Mouse (Mus musculus) neural tube, embryonic 11.5 days (tissue): ENCODE data around the gene Zfp827. TPM values are rescaled to one million over a fixed set of nuclear protein-coding genes. Genes with fewer than 3 reads are reported as not detected.

Source experiments
- ATAC-seq: fragments of 200-750 bp; cut with Nextera tagmentation; 2 replicates; pipeline ENCODE4 v1.8.0; 2017; ENCODE audit warnings: moderate number of reproducible peaks, mild to moderate bottlenecking, moderate TSS enrichment, moderate library complexity; ENCODE audit not compliant: insufficient read depth, low FRiP score, low TSS enrichment
- DNase-seq: peaks from one replicate; pipeline ENCODE4 v3.0.0-alpha.2; 2015; ENCODE audit warnings: low spot score
- H3K27ac ChIP-seq: fragments of 300-500 bp; sonication (generic); 2 replicates; pipeline ENCODE4 v1.5.1; 2014; ENCODE audit warnings: low read depth, mild to moderate bottlenecking, low read length
- H3K27me3 ChIP-seq: fragments of 300-500 bp; sonication (generic); 2 replicates; pipeline ENCODE4 v1.6.1; 2014; ENCODE audit warnings: mild to moderate bottlenecking, low read length, mixed read lengths; ENCODE audit not compliant: control insufficient read depth, insufficient read depth
- H3K36me3 ChIP-seq: fragments of 300-500 bp; sonication (generic); 2 replicates; pipeline ENCODE4 v1.6.1; 2014; ENCODE audit warnings: mild to moderate bottlenecking, low read length, moderate library complexity, mixed read lengths; ENCODE audit not compliant: control insufficient read depth, insufficient read depth
- H3K4me1 ChIP-seq: fragments of 300-500 bp; sonication (generic); 2 replicates; pipeline ENCODE4 v1.6.1; 2014; ENCODE audit warnings: low read length, mixed read lengths; ENCODE audit not compliant: control insufficient read depth, insufficient read depth
- H3K4me2 ChIP-seq: fragments of 300-500 bp; sonication (generic); 2 replicates; pipeline ENCODE4 v1.6.1; 2014; ENCODE audit warnings: low read depth, mild to moderate bottlenecking, moderate library complexity
- H3K4me3 ChIP-seq: fragments of 300-500 bp; sonication (generic); 2 replicates; pipeline ENCODE4 v1.5.1; 2014; ENCODE audit warnings: low read depth, low read length
- H3K9ac ChIP-seq: fragments of 300-500 bp; sonication (generic); 2 replicates; pipeline ENCODE4 v1.6.1; 2014; ENCODE audit warnings: mild to moderate bottlenecking, low read length
- H3K9me3 ChIP-seq: fragments of 300-500 bp; sonication (generic); 2 replicates; pipeline ENCODE4 v1.6.1; 2016; ENCODE audit warnings: low read length; ENCODE audit not compliant: control insufficient read depth
- WGBS: fragments of 180-500 bp; shearing (Covaris S2); extraction: QIAGEN DNeasy Blood & Tissue Kit; methylation state at CpG from one replicate; pipeline ENCODE4 v1.1.7; 2014; 5-methylcytosine and 5-hydroxymethylcytosine counted together
- polyA plus RNA-seq: library from polyadenylated mRNA; unstranded; fragments of >200 nt; fragmentation: Nextera tagmentation; extraction: Ambion mirVana; gene quantifications from 2 replicates; pipeline ENCODE4 v1.2.1, GENCODE M21; 2014

Zfp827 gene
- polyA plus RNA-seq, 1 experiment from 2014 or later: 12.5 TPM

- H3K36me3 ChIP-seq: peaks cover 3% of the 10 kb centered on the region
- no peak overlapping the region for H3K4me3 ChIP-seq
- WGBS: 85% methylated on average over 11 of the region's 11 CpGs
- ATAC-seq: no peak
- no peak overlapping the region for H3K9ac ChIP-seq
- H3K9me3 ChIP-seq: no peaks in the 10 kb centered on the region
- no peak for DNase-seq
- H3K27ac ChIP-seq: no peak overlapping the region
- no peaks in the 10 kb centered on the region for H3K4me1 ChIP-seq
- no peaks in the 10 kb centered on the region for H3K27me3 ChIP-seq
- no peak overlapping the region for H3K4me2 ChIP-seq
These were observed 122.4 kb downstream of the Zfp827 start for GRCm38 (mm10) chr8:79150544-79151192.

- WGBS: 93% methylated on average over 4 of the region's 4 CpGs
- H3K36me3 ChIP-seq: peaks cover 5% of the 10 kb centered on the region
- ATAC-seq: no peak
- no peak for DNase-seq
- H3K4me2 ChIP-seq: no peak overlapping the region
- H3K27me3 ChIP-seq: no peaks in the 10 kb centered on the region
- H3K27ac ChIP-seq: no peak overlapping the region
- no peaks in the 10 kb centered on the region for H3K9me3 ChIP-seq
- no peak overlapping the region for H3K9ac ChIP-seq
- no peak overlapping the region for H3K4me3 ChIP-seq
- no peaks in the 10 kb centered on the region for H3K4me1 ChIP-seq
These were observed 123.4 kb downstream of the Zfp827 start for GRCm38 (mm10) chr8:79151644-79152043.

GRCm38 (mm10) chr8:79153201-79153600, 125.0 kb downstream of the Zfp827 start:
- no peaks in the 10 kb centered on the region for H3K4me1 ChIP-seq
- no peak overlapping the region for H3K4me2 ChIP-seq
- no peak overlapping the region for H3K27ac ChIP-seq
- H3K4me3 ChIP-seq: no peak overlapping the region
- no peak for DNase-seq
- peaks cover 7% of the 10 kb centered on the region for H3K36me3 ChIP-seq
- 96% methylated on average over 1 of the region's 1 CpGs for WGBS
- no peak for ATAC-seq
- no peaks in the 10 kb centered on the region for H3K27me3 ChIP-seq
- no peaks in the 10 kb centered on the region for H3K9me3 ChIP-seq
- H3K9ac ChIP-seq: no peak overlapping the region

- Histone ChIP-seq H3K9ac (no peak overlapping the region), H3K4me3 (no peak overlapping the region), H3K36me3 (peaks cover 7% of the 10 kb centered on the region), H3K4me2 (no peak overlapping the region), H3K27me3 (no peaks in the 10 kb centered on the region), H3K27ac (no peak overlapping the region), H3K9me3 (no peaks in the 10 kb centered on the region), H3K4me1 (no peaks in the 10 kb centered on the region)
- no peak for DNase-seq
- no peak for ATAC-seq
- WGBS: 95% methylated on average over 4 of the region's 4 CpGs
These were observed 125.4 kb downstream of the Zfp827 start for GRCm38 (mm10) chr8:79153637-79154036.

GRCm38 (mm10) chr8:79155556-79156161, 127.4 kb downstream of the Zfp827 start:
- DNase-seq (no peak), ATAC-seq (no peak)
- Histone ChIP-seq H3K9ac (no peak overlapping the region), H3K27me3 (no peaks in the 10 kb centered on the region), H3K4me2 (no peak overlapping the region), H3K4me1 (no peaks in the 10 kb centered on the region), H3K27ac (no peak overlapping the region), H3K36me3 (peaks cover 7% of the 10 kb centered on the region), H3K4me3 (no peak overlapping the region), H3K9me3 (no peaks in the 10 kb centered on the region)
- 95% methylated on average over 10 of the region's 10 CpGs for WGBS

- ATAC-seq: no peak
- DNase-seq: no peak
- Histone ChIP-seq H3K9ac (no peak overlapping the region), H3K4me1 (no peaks in the 10 kb centered on the region), H3K27me3 (no peaks in the 10 kb centered on the region), H3K36me3 (peaks cover 7% of the 10 kb centered on the region), H3K4me3 (no peak overlapping the region), H3K4me2 (no peak overlapping the region), H3K27ac (no peak overlapping the region), H3K9me3 (no peaks in the 10 kb centered on the region)
- WGBS: 68% methylated on average over 4 of the region's 4 CpGs
These were observed 129.1 kb downstream of the Zfp827 start for GRCm38 (mm10) chr8:79157366-79157765.

- Histone ChIP-seq H3K9ac (no peak overlapping the region), H3K4me1 (no peaks in the 10 kb centered on the region), H3K9me3 (no peaks in the 10 kb centered on the region), H3K4me2 (no peak overlapping the region), H3K4me3 (no peak overlapping the region), H3K36me3 (peaks cover 5% of the 10 kb centered on the region; the same call in 1 of the 2 replicates), H3K27me3 (no peaks in the 10 kb centered on the region), H3K27ac (no peak overlapping the region)
- DNase-seq: no peak
- WGBS: 40% methylated on average over 2 of the region's 2 CpGs
- no peak for ATAC-seq
These were observed 130.1 kb downstream of the Zfp827 start for GRCm38 (mm10) chr8:79158357-79158756.

- no peaks in the 10 kb centered on the region for H3K4me1 ChIP-seq
- WGBS: 91% methylated on average over 9 of the region's 9 CpGs
- H3K36me3 ChIP-seq: peaks cover 5% of the 10 kb centered on the region; the same call in 1 of the 2 replicates
- H3K9ac ChIP-seq: no peak overlapping the region
- H3K4me2 ChIP-seq: no peak overlapping the region
- no peaks in the 10 kb centered on the region for H3K27me3 ChIP-seq
- DNase-seq (no peak), ATAC-seq (no peak)
- no peak overlapping the region for H3K27ac ChIP-seq
- no peak overlapping the region for H3K4me3 ChIP-seq
- no peaks in the 10 kb centered on the region for H3K9me3 ChIP-seq
These were observed 131.2 kb downstream of the Zfp827 start for GRCm38 (mm10) chr8:79159397-79159796.

GRCm38 (mm10) chr8:79160302-79160701, 132.1 kb downstream of the Zfp827 start:
- Histone ChIP-seq H3K9ac (no peak overlapping the region), H3K4me2 (no peak overlapping the region), H3K36me3 (peaks cover 5% of the 10 kb centered on the region; the same call in 1 of the 2 replicates), H3K27ac (no peak overlapping the region), H3K9me3 (no peaks in the 10 kb centered on the region), H3K4me1 (no peaks in the 10 kb centered on the region), H3K27me3 (no peaks in the 10 kb centered on the region), H3K4me3 (no peak overlapping the region)
- ATAC-seq (no peak), DNase-seq (no peak)
- WGBS: 85% methylated on average over 4 of the region's 4 CpGs
